Mouse (Mus musculus) adipose tissue, adult 10 weeks (tissue): ENCODE results near the gene Dnaic1. TPM values are rescaled to one million over a fixed set of nuclear protein-coding genes. Genes with fewer than 3 reads are reported as not detected.

Experiments
- polyA plus RNA-seq: library from polyadenylated mRNA; stranded (reverse); fragments of 350-450 nt; fragmentation: Illumina TruSeq; extraction: RNeasy Lipid Tissue Mini Kit (QIAGEN cat#74804); gene quantifications from one replicate; pipeline ENCODE4 v1.2.3, GENCODE M21; 2014; ENCODE audit warnings: low read depth, low replicate concordance

Dnaic1 gene
- polyA plus RNA-seq = 3.5 TPM

DNA sequence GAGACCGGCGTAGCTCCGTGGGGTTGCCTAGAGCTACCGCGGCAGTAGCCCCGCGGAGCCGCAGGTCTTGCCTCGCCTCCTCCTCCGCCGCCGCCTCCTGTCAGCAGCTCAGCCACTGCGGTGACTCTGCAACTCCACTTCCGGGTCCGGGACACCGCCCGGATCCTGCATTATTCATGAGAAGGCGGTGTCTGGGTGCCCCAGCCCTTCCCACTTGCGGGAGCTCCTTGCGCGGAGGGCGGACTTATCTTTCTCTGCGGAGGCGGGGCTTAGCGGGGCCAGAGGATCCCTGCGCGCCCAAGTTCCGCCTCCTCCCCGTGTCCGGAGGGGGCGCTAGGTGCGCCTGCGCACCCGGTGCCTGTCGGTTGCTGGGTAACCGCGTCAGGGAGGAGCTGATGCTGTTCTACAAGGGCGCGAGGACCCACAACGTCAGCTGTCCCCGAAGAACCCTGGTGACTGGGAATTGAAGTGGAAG, at the start of gene Dnaic1, which contains the start of gene Fam219a:
Dnaic1 (plus strand) TSS at position 365 of the 475 bp plus-strand sequence.
Fam219a (minus strand) TSS at position 128 of the 475 bp plus-strand sequence.

DNA sequence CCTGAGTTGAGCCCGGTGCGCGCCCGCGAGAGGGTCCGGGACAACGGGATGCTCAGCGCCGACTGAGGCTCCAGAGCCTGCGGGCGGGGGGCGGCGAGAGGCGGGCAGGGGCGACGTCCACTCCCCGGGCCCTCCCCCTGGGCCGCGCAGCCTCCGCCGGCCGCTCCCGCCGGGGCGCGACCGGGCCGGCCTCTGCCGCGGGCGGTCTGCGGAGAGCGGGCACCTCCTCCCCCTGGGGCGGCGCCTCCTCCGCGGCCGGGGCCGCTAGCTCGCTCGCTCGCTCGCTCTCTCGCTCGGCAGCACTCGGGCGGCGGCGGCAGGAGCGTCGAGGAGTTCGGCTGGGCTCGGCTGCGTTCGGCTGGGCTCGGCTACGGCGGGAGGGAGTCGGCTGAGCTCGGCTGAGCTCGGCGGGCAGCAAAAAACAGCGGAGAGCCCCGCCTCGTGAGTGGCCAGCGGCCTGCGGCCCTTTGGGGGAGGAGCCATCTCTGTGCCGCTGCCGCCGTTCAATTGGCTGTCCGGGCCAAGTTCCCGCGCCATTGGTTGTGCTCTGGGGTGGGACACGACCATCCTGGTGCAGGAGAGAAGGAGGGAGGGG, 70.4 kb downstream of the Dnaic1 start, which contains the start of gene Enho:
Enho (minus strand) TSS at position 412 of the 595 bp plus-strand sequence.

Other genes starting within 250 kb of the Dnaic1 start
- 33.3 TPM for gene Ubap1, start 220.8 kb upstream of the Dnaic1 start, polyA plus RNA-seq
- gene Kif24, start 104.9 kb upstream of the Dnaic1 start, polyA plus RNA-seq = 1.4 TPM
- gene Nudt2, start 104.6 kb upstream of the Dnaic1 start, polyA plus RNA-seq = 29.5 TPM
- gene AI464131, start 66.7 kb upstream of the Dnaic1 start, polyA plus RNA-seq = 11.5 TPM
- gene 1110017D15Rik, start 52.4 kb upstream of the Dnaic1 start, polyA plus RNA-seq = 17.3 TPM
- gene Fam219a, start 237 bp upstream of the Dnaic1 start, polyA plus RNA-seq = 15.3 TPM
- gene Enho, start 70.5 kb downstream of the Dnaic1 start, polyA plus RNA-seq = 6.7 TPM
- 5.9 TPM for gene Cntfr, start 127.3 kb downstream of the Dnaic1 start, polyA plus RNA-seq
- 70.6 TPM for gene Il11ra1, start 130.2 kb downstream of the Dnaic1 start, polyA plus RNA-seq
- 28.9 TPM for gene Rpp25l, start 143.8 kb downstream of the Dnaic1 start, polyA plus RNA-seq
- gene Dctn3, start 153.4 kb downstream of the Dnaic1 start, polyA plus RNA-seq = 116 TPM
- gene Arid3c, start 161.4 kb downstream of the Dnaic1 start, polyA plus RNA-seq = not detected
- 26.4 TPM for gene Galt, start 185.5 kb downstream of the Dnaic1 start, polyA plus RNA-seq
- gene Sigmar1, start 186.4 kb downstream of the Dnaic1 start, polyA plus RNA-seq = 73.4 TPM
- gene Ccl27a, start 204.5 kb downstream of the Dnaic1 start, polyA plus RNA-seq = 49.4 TPM